ENCODE assay signal across 8 mouse cellular contexts in the genomic region with DNA sequence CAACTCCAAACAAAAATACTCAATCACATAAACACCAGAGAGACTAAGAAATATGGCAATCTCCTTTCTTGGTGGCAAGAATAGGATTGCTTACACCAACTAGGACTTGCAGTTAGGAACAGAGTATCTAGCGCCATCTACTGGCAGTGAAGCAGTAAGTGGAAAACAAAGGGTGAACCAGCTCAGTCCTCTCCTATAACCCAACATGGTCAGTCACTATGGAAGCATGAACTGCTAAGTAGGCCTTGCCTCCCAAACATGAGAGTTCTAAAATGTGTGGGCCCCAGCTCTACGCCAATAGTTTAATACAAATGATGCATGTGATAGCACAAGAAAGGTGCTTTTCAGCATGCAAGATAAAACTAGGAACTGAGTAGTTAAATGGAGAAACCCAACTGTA. TPM values are rescaled to one million over a fixed set of nuclear protein-coding genes. Genes with fewer than 3 reads are reported as not detected.
DNase-seq lines count a peak whose midpoint lies in the region; ATAC-seq and TF ChIP-seq lines count a peak whose summit lies in the region.

No protein-coding gene starts in this region.

- WGBS in heart, adult 2 months: 11% methylated on average over 2 of the region's 2 CpGs
- WGBS in heart, embryonic 12.5 days: 7% methylated on average over 2 of the region's 2 CpGs
- WGBS in spleen, adult 2 months: 20% methylated on average over 2 of the region's 2 CpGs

- H3K9ac ChIP-seq in heart, adult 2 months (ENCODE audit: low read depth, low read length): no peak overlapping the region
- H3K9ac ChIP-seq in heart, embryonic 12.5 days: no peak overlapping the region
- H3K9ac ChIP-seq in MEL (ENCODE audit: control insufficient read depth, low read depth, low read length, poor library complexity, severe bottlenecking): no peak overlapping the region

- TF ChIP-seq POLR2A in heart, adult 2 months (IDR thresholded peaks at IDR 0.05; ENCODE audit: insufficient read depth, low read depth, low read length): no peak
- no peak for TF ChIP-seq POLR2A in MEL (IDR thresholded peaks at IDR 0.05; ENCODE audit: control insufficient read depth in 1 of 2, insufficient read depth in 1 of 2, low read depth in 1 of 2, low read length in 2 of 2, poor library complexity in 1 of 2)
- no peak for TF ChIP-seq POLR2A in spleen, adult 2 months (IDR thresholded peaks at IDR 0.05; ENCODE audit: low read depth, low read length)

- no peaks in the 10 kb centered on the region for H3K79me2 ChIP-seq in heart, adult 2 months (replicated peaks; ENCODE audit: control insufficient read depth, insufficient read depth, low read length)
- peaks cover 3% of the 10 kb centered on the region for H3K79me2 ChIP-seq in MEL (ENCODE audit: control insufficient read depth, insufficient read depth, low read length, poor library complexity)

- DNase-seq in heart, adult 2 months: peak in 1 of 2 experiments; percentile 46
- peak; percentile 90 for DNase-seq in MEL (ENCODE audit: low read depth, low spot score)
- peak; percentile 86 for DNase-seq in cerebellum, adult 9-10 months
- peak; percentile 67 for DNase-seq in layer of hippocampus, adult 9-10 months (ENCODE audit: low spot score)
- peak; percentile 36 to 71 for DNase-seq in spleen, adult 2 months (ENCODE audit: low read depth in 1 of 2, low spot score in 2 of 2)

- H3K27me3 ChIP-seq in heart, adult 2 months (ENCODE audit: control insufficient read depth, insufficient read depth, low read length): no peaks in the 10 kb centered on the region
- H3K27me3 ChIP-seq in heart, embryonic 12.5 days (replicated peaks): no peaks in the 10 kb centered on the region
- no peaks in the 10 kb centered on the region for H3K27me3 ChIP-seq in MEL (ENCODE audit: control insufficient read depth in 1 of 2, insufficient read depth in 2 of 2, low read length in 2 of 2)
- no peaks in the 10 kb centered on the region for H3K27me3 ChIP-seq in spleen, adult 2 months (ENCODE audit: control insufficient read depth, insufficient read depth, low read length)

- peak; percentile 96 for TF ChIP-seq RAD21 in MEL (IDR thresholded peaks at IDR 0.05; ENCODE audit: low read depth, low read length)

- 0 out of 2 replicates have a peak overlapping the region, but pooled peaks have one; percentile 12 for H3K27ac ChIP-seq in heart, adult 2 months
- H3K27ac ChIP-seq in heart, embryonic 12.5 days (ENCODE audit: poor library complexity, severe bottlenecking): no peak overlapping the region
- no peak overlapping the region for H3K27ac ChIP-seq in MEL (ENCODE audit: control insufficient read depth, low read depth, low read length)
- H3K27ac ChIP-seq in spleen, adult 2 months (ENCODE audit: insufficient read depth, low read length): no peak overlapping the region

- H3K4me1 ChIP-seq in heart, adult 2 months (ENCODE audit: control insufficient read depth, insufficient read depth, low read length): no peaks in the 10 kb centered on the region
- H3K4me1 ChIP-seq in heart, embryonic 12.5 days (replicated peaks): peaks cover 14% of the 10 kb centered on the region
- peaks cover 7 to 12% of the 10 kb centered on the region in 2 experiments for H3K4me1 ChIP-seq in MEL (ENCODE audit: control insufficient read depth in 1 of 2, insufficient read depth in 2 of 2, low read length in 2 of 2)
- H3K4me1 ChIP-seq in spleen, adult 2 months (ENCODE audit: control insufficient read depth, insufficient read depth, insufficient read length): peaks cover 5% of the 10 kb centered on the region; the same call in 1 of the 2 replicates

- H3K36me3 ChIP-seq in heart, adult 2 months (ENCODE audit: control insufficient read depth, insufficient read depth, low read length): peaks cover 3% of the 10 kb centered on the region; the same call in 1 of the 2 replicates
- peaks cover 49% of the 10 kb centered on the region for H3K36me3 ChIP-seq in heart, embryonic 12.5 days
- H3K36me3 ChIP-seq in MEL (ENCODE audit: control insufficient read depth in 1 of 2, insufficient read depth in 2 of 2, low read length in 2 of 2): peaks cover 2 to 9% of the 10 kb centered on the region in 2 experiments; a peak in 3 of 4 replicates
- H3K36me3 ChIP-seq in spleen, adult 2 months (ENCODE audit: control insufficient read depth, insufficient read depth, low read length): peaks cover 13% of the 10 kb centered on the region

- no peaks in the 10 kb centered on the region; the same call in 1 of the 2 replicates for H3K9me3 ChIP-seq in heart, embryonic 12.5 days (replicated peaks)
- no peaks in the 10 kb centered on the region for H3K9me3 ChIP-seq in MEL (replicated peaks; ENCODE audit: insufficient read depth, low read length)

- TF ChIP-seq CTCF in heart, adult 2 months (IDR thresholded peaks at IDR 0.05): peak; percentile 99; the same call in 1 of the 2 replicates
- TF ChIP-seq CTCF in MEL (IDR thresholded peaks at IDR 0.05 in 2 of 3, conservative IDR thresholded peaks at IDR 0.05 in 1 of 3; ENCODE audit: control insufficient read depth in 1 of 3, insufficient read depth in 1 of 3, low read depth in 2 of 3, low read length in 3 of 3, poor library complexity in 1 of 3, severe bottlenecking in 1 of 3): peak in 2 of 3 experiments; percentile 60 to 97
- TF ChIP-seq CTCF in spleen, adult 2 months (IDR thresholded peaks at IDR 0.05; ENCODE audit: extremely low read depth, insufficient read depth, insufficient read length, insufficient replicate concordance): peak; percentile 57; the same call in 1 of the 2 replicates

- no peak overlapping the region for H3K4me3 ChIP-seq in heart, adult 2 months
- H3K4me3 ChIP-seq in heart, embryonic 12.5 days: no peak overlapping the region
- no peak overlapping the region for H3K4me3 ChIP-seq in MEL (ENCODE audit: control insufficient read depth in 1 of 2, insufficient read depth in 1 of 2, low read depth in 2 of 2, low read length in 2 of 2)
- H3K4me3 ChIP-seq in spleen, adult 2 months (ENCODE audit: extremely low read depth, insufficient read depth, insufficient read length): no peak overlapping the region

- TF ChIP-seq EP300 in heart, adult 2 months (IDR thresholded peaks at IDR 0.05; ENCODE audit: insufficient read depth, low read depth, low read length): no peak
- TF ChIP-seq EP300 in MEL (IDR thresholded peaks at IDR 0.05; ENCODE audit: low read depth in 1 of 2, low read length in 2 of 2): no peak

- intact Hi-C loops in heart, adult 2 months (cut with DNase I): loop anchor here (1.0 to 2.0 kb wide), 3 partner anchors 126 to 234 kb away; no protein-coding TSS in a partner anchor

- no peak overlapping the region for H3K4me2 ChIP-seq in heart, embryonic 12.5 days

- ATAC-seq in heart, embryonic 12.5 days (ENCODE audit: insufficient number of reproducible peaks, low FRiP score): no peak
- ATAC-seq in granulocyte monocyte progenitor cell, adult 5-6 weeks (replicated peaks; ENCODE audit: poor library complexity, severe bottlenecking): peak; percentile 16; the same call in 1 of the 2 replicates
- ATAC-seq in megakaryocyte-erythroid progenitor cell, adult 5-6 weeks (replicated peaks; ENCODE audit: low FRiP score, low TSS enrichment, poor library complexity, severe bottlenecking): peak; percentile 42; the same call in 1 of the 2 replicates

TF ChIP-seq in MEL, 35 proteins besides CTCF, POLR2A, EP300 and RAD21 (continues in another document):
- TF ChIP-seq USF2 (IDR thresholded peaks at IDR 0.05; ENCODE audit: borderline replicate concordance in 1 of 2, insufficient read depth in 1 of 2, low read depth in 1 of 2, low read length in 2 of 2) (no peak), MXI1 (IDR thresholded peaks at IDR 0.05; ENCODE audit: low read depth, low read length) (0 out of 2 replicates have a peak, but pooled peaks have one; percentile 16)

RNA-seq across cellular contexts. Expression of gene Mxd1, which starts 1.9 kb away (rescaled TPM):
- total RNA-seq in heart, adult 2 months (2021): 1 to 10 TPM; 6.0 to 6.7 TPM
- 4.4 and 6.9 TPM in 2 replicates for polyA plus RNA-seq in heart, adult 2 months (2012; rRNA removed)
- 14.1 and 14.4 TPM in 2 replicates for polyA plus RNA-seq in heart, embryonic 12.5 days (2016; fragmentation: Nextera tagmentation; extraction: Ambion mirVana)
- 3.1 and 3.2 TPM in 2 replicates for total RNA-seq in MEL (2012; rRNA removed)
- 1 to 10 TPM in 1 of 2 experiments, not detected in 1; 3.6 TPM for polyA plus RNA-seq in MEL (2012; ENCODE audit: insufficient read depth in 1 of 2, insufficient read length in 2 of 2, low read depth in 1 of 2, low replicate concordance in 2 of 2, missing spikeins in 1 of 2)
- total RNA-seq in granulocyte monocyte progenitor cell, adult 5-6 weeks (2014; fragmentation: Nextera tagmentation): 5.3 and 7.3 TPM in 2 replicates
- 16.3 and 20.0 TPM in 2 replicates for total RNA-seq in granulocyte monocyte progenitor cell, adult 5-6 weeks (2017)
- 7.6 and 19.5 TPM in 2 replicates for total RNA-seq in megakaryocyte-erythroid progenitor cell, adult 5-6 weeks (2014; fragmentation: Nextera tagmentation)
- total RNA-seq in megakaryocyte-erythroid progenitor cell, adult 5-6 weeks (2017): 14.9 and 16.2 TPM in 2 replicates
- 21.6 and 24.0 TPM in 2 replicates for polyA plus RNA-seq in spleen, adult 2 months (2012; rRNA removed)

RNA-seq across cellular contexts. Expression of gene Snrnp27, which starts 13.4 kb away (rescaled TPM):
- total RNA-seq in heart, adult 2 months (2021): 10 to 100 TPM; 46.6 to 51.7 TPM
- polyA plus RNA-seq in heart, adult 2 months (2012; rRNA removed): 13.7 and 16.8 TPM in 2 replicates
- polyA plus RNA-seq in heart, embryonic 12.5 days (2016; fragmentation: Nextera tagmentation; extraction: Ambion mirVana): 91.4 and 95.4 TPM in 2 replicates
- 74.8 and 79.3 TPM in 2 replicates for total RNA-seq in MEL (2012; rRNA removed)
- 100 to 1,000 TPM; 106 to 225 TPM for polyA plus RNA-seq in MEL (2012; ENCODE audit: insufficient read depth in 1 of 2, insufficient read length in 2 of 2, low read depth in 1 of 2, low replicate concordance in 2 of 2, missing spikeins in 1 of 2)
- total RNA-seq in granulocyte monocyte progenitor cell, adult 5-6 weeks (2014; fragmentation: Nextera tagmentation): 58.6 and 108 TPM in 2 replicates
- 112 and 131 TPM in 2 replicates for total RNA-seq in granulocyte monocyte progenitor cell, adult 5-6 weeks (2017)
- 75.7 and 89.2 TPM in 2 replicates for total RNA-seq in megakaryocyte-erythroid progenitor cell, adult 5-6 weeks (2014; fragmentation: Nextera tagmentation)
- 127 and 139 TPM in 2 replicates for total RNA-seq in megakaryocyte-erythroid progenitor cell, adult 5-6 weeks (2017)
- polyA plus RNA-seq in spleen, adult 2 months (2012; rRNA removed): 4.4 and 4.5 TPM in 2 replicates

RNA-seq across cellular contexts. Expression of gene Asprv1, which starts 42.9 kb away (rescaled TPM):
- under 1 TPM in 1 of 2 experiments, not detected in 1; 0.31 TPM for total RNA-seq in heart, adult 2 months (2021)
- 0.09 and 0.21 TPM in 2 replicates for polyA plus RNA-seq in heart, adult 2 months (2012; rRNA removed)
- 0.10 and 0.12 TPM in 2 replicates for polyA plus RNA-seq in heart, embryonic 12.5 days (2016; fragmentation: Nextera tagmentation; extraction: Ambion mirVana)
- total RNA-seq in MEL (2012; rRNA removed): not detected in 2 replicates
- polyA plus RNA-seq in MEL (2012; ENCODE audit: insufficient read depth in 1 of 2, insufficient read length in 2 of 2, low read depth in 1 of 2, low replicate concordance in 2 of 2, missing spikeins in 1 of 2): not detected
- total RNA-seq in granulocyte monocyte progenitor cell, adult 5-6 weeks (2014; fragmentation: Nextera tagmentation): not detected in 2 replicates
- total RNA-seq in granulocyte monocyte progenitor cell, adult 5-6 weeks (2017): 0.98 TPM in 1 of 2 replicates, not detected in the other
- total RNA-seq in megakaryocyte-erythroid progenitor cell, adult 5-6 weeks (2014; fragmentation: Nextera tagmentation): not detected in 2 replicates
- total RNA-seq in megakaryocyte-erythroid progenitor cell, adult 5-6 weeks (2017): not detected in 2 replicates
- 2.5 and 3.2 TPM in 2 replicates for polyA plus RNA-seq in spleen, adult 2 months (2012; rRNA removed)
